Mouse (Mus musculus) heart, postnatal 25 days (tissue): ENCODE measurements at regions not wholly inside any gene's neighbourhood (a gene's known extent, or its start where the extent isn't known, plus 50 kb on each side); places are given as distances from the start of the nearest gene placed in this dataset.

Source experiments
- DNase-seq: peaks from one replicate; pipeline ENCODE4 v3.0.0; 2022; ENCODE audit warnings: low spot score
- intact Hi-C: fragments of 180-260 bp; cut with DNase I; formaldehyde crosslinking; loops from one replicate; pipeline ENCODE4 v1.15.1; 2025

- intact Hi-C loops = no loop called here
- no peak for DNase-seq
Measured at GRCm38 (mm10) chr17:70942478-70942877, 60.0 kb upstream of the Myom1 start.

GRCm38 (mm10) chr17:70934258-70934657 lies 68.2 kb upstream of the Myom1 start:
- DNase-seq = no peak
- intact Hi-C loops = loop anchor here (5.0 kb wide), 1 partner anchor 33 kb away; no protein-coding TSS in a partner anchor

- intact Hi-C loops = loop anchor here (5.0 kb wide), 1 partner anchor 34 kb away; no protein-coding TSS in a partner anchor
- no peak for DNase-seq
Measured at GRCm38 (mm10) chr17:70933122-70934050, 69.0 kb upstream of the Myom1 start.

- intact Hi-C loops = loop anchor here (5.0 kb wide), 1 partner anchor 35 kb away; no protein-coding TSS in a partner anchor
- DNase-seq = no peak
Measured at GRCm38 (mm10) chr17:70932565-70932964, 69.9 kb upstream of the Myom1 start.

- intact Hi-C loops = loop anchor here (5.0 kb wide), 1 partner anchor 37 kb away; no protein-coding TSS in a partner anchor
- no peak for DNase-seq
Measured at GRCm38 (mm10) chr17:70930600-70930999, 71.8 kb upstream of the Myom1 start.

GRCm38 (mm10) chr17:70929582-70929981 lies 72.9 kb upstream of the Myom1 start:
- intact Hi-C loops = no loop called here
- no peak for DNase-seq

- intact Hi-C loops = no loop called here
- no peak for DNase-seq
Measured at GRCm38 (mm10) chr17:70924565-70925220, 71.3 kb upstream of the Tgif1 start.

GRCm38 (mm10) chr17:70921681-70922080 lies 68.3 kb upstream of the Tgif1 start:
- intact Hi-C loops = no loop called here
- DNase-seq = no peak

- intact Hi-C loops = no loop called here
- no peak for DNase-seq
Measured at GRCm38 (mm10) chr17:70920181-70920580, 66.8 kb upstream of the Tgif1 start.

- intact Hi-C loops = no loop called here
- no peak for DNase-seq
Measured at GRCm38 (mm10) chr17:70917183-70917935, 64.0 kb upstream of the Tgif1 start.

- intact Hi-C loops = no loop called here
- DNase-seq = no peak
Measured at GRCm38 (mm10) chr17:70916089-70916750, 62.9 kb upstream of the Tgif1 start.

- intact Hi-C loops = no loop called here
- no peak for DNase-seq
Measured at GRCm38 (mm10) chr17:70915445-70915844, 62.1 kb upstream of the Tgif1 start.

GRCm38 (mm10) chr17:70910238-70910637 lies 56.9 kb upstream of the Tgif1 start:
- intact Hi-C loops = no loop called here
- DNase-seq = no peak

- intact Hi-C loops = no loop called here
- no peak for DNase-seq
Measured at GRCm38 (mm10) chr17:70909573-70909972, 56.2 kb upstream of the Tgif1 start.

- no peak for DNase-seq
- intact Hi-C loops = no loop called here
Measured at GRCm38 (mm10) chr17:70908328-70908727, 55.0 kb upstream of the Tgif1 start.
